Mouse (Mus musculus) megakaryocyte-erythroid progenitor cell, adult 5-6 weeks (primary cell): Measurements from ENCODE around the gene Dcaf8. TPM values are rescaled to one million over a fixed set of nuclear protein-coding genes. Genes with fewer than 3 reads are reported as not detected.

Experiments
- ATAC-seq: replicated peaks from 2 replicates; pipeline ENCODE4 v1.8.0; 2016; ENCODE audit warnings: mild to moderate bottlenecking, inconsistent platforms; ENCODE audit not compliant: severe bottlenecking, poor library complexity, low FRiP score, low TSS enrichment
- total RNA-seq, 2 experiments: library from RNA; stranded (forward) in 1 of 2; stranded (reverse) in 1 of 2; fragments of 200-1000, 215-1000 nt in 1 of 2; fragments of >200 nt in 1 of 2; fragmentation: Nextera tagmentation in 1 of 2; gene quantifications; 2 replicates each; pipeline ENCODE4 v1.2.3; 2014 to 2017

Gene Dcaf8
- total RNA-seq, 2 experiments from 2014 or later: 106 to 142 TPM

DNA sequence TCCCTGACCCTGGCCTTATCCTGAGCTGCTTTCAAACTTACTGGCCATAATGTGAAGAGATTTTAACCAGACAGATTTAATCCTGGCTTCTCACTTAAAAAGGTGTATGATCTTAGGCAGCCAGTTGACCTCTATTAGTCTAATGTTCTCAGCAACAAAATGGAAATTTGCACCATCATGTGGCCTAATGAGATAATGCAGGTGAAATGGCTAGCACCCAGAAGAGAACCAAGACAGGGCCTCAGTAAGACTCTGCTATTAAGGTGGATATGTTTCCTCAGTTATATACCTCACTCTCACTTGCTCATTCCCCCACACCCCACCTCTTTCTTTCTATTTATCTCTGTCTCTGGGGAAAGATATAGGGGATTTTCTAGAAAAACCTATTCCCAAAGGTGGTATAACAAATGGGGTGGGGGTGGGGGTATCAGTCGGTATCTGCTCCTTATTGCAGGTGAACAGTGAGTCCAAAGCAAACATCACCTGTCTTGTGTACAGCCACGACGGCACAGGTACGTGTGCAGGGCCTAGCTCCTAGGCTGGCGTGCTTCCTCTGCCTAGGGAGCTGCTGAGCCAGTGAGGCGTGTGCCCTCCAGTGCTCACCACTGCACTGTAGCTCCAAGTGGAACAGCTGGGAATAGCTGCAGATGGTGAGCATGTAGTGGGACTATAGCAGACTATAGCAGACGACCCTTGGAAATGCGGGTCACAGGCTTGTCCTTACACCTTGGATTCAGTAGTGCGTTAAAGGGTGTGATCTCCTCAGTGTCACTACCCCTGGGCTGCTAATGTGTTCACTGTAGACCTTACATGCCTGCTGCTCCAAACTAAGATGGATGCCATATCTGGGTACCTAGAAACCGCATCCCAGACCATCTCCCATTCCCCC lies 38.8 kb downstream of the Dcaf8 start:
- ATAC-seq: peak; percentile 44; the same call in 1 of the 2 replicates

DNA sequence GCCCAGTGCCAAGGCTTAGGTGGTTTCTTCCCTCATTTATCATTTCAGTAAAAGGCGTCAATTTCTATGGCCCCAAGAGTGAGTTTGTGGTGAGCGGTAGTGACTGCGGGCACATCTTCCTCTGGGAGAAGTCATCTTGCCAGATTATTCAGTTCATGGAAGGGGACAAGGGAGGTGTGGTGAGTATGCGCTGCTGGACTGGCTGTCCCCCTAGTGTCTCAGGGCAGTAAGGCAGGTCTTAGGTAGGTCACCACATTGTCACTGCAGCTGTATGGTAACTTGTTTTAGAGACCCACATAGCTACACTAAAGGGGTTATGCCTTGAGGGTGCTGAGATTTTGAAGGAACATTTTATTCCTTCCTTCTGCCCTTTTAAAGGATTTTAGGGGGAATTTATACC lies 41.0 kb downstream of the Dcaf8 start:
- ATAC-seq: peak; percentile 85

DNA sequence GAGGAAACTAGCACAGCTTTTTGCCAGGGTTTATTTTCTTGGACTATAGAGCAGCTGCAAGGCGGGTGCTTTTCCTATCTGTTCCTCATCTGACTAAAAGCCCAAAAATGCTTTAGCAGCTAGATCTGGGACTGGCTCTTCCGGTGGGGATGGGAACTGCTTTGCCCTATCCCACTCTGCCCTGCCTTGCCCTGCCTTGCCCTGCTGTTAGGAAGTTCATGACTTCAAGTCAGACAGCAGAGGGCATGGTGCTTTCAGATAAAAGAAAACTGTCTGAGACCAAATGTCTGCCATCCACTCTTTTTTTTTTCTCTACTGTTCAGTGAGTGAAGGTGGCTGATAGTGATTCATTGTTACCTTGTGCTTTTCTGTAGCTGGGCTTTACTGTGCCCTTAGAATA lies 43.7 kb downstream of the Dcaf8 start:
- no peak for ATAC-seq

DNA sequence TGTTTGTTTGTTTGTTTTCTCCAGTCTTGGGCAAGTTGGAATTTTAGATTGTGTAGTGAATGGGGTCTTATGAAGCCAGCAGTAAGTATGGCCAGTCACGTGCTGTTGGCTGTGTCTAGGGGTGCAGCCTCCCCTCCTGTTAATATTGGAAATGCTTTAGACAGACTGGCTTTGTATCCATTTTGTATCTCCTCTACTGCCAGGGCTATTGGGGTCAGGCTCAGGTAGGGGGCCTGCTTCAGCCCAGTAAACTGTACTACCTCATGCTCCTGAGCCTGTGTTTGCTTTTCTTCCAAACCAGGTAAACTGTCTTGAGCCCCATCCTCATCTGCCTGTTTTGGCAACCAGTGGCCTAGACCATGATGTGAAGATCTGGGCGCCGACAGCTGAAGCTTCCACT lies 44.3 kb downstream of the Dcaf8 start:
- no peak for ATAC-seq

DNA sequence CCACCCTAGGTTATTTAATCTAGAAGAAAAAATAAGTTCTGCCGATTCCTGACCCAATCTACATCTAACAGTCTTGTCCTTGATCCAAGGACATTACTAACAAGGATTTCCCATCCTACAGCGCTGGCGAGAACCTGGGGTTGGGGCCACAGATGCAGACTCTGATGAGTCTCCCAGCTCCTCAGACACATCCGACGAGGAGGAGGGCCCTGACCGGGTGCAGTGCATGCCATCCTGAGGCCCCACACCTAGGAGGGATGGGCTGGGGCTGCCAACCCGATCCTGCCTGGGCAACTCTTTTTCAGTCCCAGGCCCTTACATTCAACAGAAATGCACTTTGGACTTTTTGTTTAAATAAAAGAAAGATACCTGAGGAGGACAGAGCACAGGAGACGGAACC lies 46.6 kb downstream of the Dcaf8 start:
- ATAC-seq: no peak

DNA sequence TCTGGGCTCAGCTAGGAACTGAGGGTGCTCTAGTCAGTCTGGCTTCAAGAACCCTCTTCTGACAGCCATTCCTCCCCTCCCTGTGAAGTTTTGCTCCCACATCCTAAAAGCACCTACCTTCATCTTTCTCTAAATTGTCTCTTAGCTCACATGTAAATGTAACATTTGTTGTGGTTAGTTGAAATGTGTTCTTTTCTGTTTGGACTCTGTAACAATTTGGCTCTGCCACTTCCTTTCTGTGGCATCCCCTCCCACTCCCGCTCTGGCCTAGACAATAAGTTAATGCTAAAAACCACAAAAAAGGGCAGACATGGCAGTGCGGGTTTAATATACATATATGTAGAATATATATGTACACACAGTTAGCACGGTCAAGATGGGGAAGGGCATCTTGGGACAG lies 49.3 kb downstream of the Dcaf8 start:
- no peak for ATAC-seq

DNA sequence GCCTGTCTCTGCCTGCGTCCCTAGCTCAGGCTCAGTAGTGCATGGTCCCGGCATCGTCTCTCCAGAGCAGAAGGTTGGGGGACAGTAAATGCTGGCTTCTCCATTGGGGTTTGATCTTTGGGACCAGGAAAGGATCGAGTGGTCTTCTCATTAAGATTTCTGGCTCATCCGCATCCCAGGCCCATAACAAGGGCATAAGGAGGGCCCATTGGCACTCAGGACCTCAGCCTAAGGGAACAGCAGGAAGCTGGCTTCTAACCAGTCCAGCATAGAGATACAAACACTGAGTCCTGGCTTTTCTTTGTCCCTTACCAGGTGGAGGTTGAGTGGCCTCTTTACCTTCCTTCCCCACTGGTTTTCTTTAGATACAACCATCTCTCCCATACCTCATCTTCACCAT lies 50.0 kb downstream of the Dcaf8 start:
- no peak for ATAC-seq

DNA sequence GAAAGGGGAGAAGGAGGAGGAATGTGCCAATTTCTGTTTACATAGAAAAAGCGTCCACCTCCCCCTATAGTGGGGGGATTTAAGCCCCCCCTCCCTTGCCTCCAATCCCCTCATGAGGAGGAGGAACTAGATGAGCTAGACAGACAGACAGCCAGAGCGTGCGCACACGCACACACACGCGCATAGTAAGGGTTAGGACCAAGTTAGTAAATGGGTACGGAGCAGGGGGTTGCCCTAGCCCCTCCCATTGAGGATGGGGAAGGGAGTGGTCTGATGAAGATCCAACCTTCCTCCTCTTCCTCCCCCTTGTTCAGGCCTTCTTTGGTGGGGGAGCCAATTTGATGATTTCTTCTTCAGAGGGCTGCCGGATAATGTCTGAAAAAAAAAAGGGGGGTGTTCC lies 50.4 kb downstream of the Dcaf8 start:
- ATAC-seq: no peak

DNA sequence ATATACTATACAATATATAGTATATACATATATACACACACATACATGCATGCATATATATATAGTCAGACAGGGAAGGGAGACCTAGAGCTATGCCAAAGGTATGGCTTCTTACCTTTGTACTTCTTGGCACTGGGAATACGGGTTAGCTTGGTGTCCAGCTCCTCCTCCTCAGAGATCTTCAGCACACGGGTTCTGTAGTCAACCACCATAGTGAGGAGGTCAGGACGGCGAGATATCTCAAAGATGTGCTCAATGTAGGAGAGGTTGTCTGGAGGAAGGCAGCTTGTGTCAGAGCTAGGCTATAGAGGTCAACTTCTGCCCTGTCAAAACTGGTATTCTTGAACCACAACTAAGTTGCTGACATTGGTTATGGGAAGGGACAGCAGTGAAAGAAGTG lies 51.1 kb downstream of the Dcaf8 start:
- no peak for ATAC-seq

DNA sequence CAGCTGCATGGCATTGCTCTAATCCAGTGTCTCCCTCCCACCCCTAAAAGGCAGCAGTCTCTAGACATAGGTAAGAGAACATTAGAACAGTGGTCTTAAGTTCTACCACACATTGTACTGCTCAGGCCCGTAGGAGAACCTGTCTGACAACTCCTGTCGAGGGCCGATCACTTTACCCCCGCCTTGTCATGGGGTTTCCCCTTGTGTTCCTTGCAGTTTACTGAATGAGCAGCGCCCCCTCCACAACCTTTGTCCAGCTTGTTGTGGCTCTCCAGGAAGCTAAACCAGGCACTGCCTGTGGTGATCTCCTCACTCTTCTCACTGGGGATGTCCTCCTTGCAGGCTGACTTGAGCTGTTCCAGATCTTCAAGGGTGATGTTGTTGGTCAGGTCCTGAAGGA lies 52.3 kb downstream of the Dcaf8 start:
- no peak for ATAC-seq

DNA sequence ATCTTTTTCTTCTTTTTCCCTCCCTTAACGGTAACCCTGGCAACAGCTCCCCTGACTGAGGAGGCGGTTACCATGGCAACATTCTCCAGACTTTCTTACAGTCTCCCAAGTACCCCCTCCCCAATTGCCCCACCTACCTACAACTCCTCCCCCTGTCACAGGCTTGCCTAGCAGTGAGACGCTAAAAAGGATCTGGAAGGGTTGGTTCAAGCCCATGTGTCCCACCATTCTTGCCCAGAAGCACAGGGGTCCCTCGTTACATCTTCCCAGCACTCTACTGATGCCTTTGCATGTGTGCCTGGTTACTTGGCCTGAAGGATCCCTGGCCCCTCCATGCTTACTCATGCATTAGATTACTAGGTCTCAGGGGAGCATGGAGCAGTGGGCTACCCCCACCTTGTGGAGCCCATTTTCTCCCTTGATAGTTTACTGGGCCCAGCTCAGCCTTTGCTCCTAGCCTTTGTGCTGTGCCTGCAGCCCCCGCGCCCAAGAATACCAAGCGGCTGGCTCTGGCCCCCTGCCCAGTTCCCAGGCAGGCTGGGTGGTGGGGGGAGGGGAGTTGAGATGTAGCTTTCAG lies 53.1 kb downstream of the Dcaf8 start:
- no peak for ATAC-seq

DNA sequence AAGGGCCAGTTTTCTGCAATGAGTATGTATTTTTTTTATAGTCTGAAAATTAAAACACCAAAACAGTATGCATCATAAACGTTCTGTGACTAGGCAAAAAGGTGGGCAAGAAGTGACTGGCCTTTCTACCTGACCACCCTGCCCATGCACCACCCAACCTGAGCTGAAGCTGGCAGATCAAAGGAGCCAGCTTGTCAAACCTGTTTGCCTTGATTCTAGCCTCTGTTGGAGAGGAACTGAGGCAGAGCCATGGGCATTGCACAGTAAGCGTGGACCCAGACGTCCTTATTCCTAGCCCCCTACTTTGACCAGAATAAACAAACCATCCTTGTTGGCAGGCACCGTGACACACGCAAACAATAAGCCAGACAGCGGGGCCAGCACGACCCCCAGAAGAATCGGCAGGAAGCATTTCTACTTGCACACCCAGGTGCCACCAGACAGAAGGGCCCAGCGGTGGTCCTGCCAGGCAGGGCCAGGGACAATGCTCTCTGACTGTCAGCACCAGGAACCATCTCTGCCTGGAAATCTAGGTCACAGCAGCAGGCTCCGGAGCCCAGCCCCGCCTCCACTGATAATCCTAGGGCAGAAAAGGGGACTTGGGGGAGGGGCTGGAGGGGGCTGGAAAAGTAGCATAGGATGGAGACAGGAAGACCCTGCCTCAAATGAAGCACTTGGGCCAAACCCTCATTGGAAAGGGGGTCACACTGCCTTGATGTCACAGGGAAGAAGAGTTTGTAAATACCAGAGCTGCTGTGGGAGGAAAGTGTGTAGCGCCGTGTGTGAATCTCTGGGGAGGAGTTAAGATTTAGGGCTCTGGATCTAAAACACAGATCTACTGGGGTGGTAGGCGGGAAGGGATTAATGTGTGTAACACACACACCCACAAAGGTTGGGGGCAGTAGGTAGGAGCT lies 54.3 kb downstream of the Dcaf8 start:
- no peak for ATAC-seq

DNA sequence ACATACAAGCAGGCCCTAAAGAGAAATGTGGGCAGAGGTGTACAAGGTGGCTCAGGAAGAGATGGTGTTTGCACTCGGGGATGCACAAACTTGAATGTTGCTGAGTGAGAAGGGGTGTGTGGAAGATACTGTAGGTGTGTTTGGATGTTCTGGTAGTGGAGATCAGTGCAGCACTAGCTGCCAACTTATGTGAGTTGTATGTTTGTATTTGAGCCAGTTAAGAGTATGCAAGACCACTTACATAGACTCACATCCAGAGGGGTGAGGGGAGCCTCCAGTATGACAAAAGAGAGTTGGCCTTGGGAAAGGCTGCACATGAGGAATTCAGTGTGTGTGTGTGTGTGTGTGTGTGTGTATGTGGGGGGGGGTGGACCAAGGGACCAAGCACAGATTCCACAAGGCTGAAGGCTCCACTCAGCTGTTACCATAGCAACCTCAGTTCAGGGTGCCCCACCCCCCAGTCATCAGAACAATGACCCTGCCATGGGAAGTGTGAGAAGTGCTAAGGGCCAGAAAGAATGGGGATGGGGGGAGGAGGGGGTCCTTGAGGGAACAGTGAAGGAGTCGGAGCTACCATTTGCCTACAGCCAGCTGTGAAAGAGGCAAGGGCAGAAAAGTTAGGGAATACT lies 55.1 kb downstream of the Dcaf8 start:
- ATAC-seq: no peak

DNA sequence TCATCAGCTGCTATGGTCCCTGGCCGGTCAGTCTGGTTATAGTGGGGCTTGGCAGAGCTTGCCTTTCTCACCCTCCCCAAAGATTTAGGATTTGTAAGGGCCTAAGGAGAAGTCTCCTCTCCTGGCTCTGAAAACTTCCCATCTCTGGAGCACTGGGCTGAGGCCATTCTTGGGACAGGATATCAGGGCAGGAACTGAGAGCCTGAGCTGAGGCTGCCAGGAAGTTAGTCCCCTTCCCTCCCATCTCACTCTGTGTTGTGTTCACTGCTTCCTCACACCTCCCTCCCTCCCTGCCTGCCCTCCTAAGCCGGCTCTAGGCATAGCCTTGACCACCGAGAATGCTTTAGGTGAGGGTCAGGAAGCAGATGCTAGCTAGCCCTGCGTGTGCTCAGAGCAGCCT lies 55.7 kb downstream of the Dcaf8 start:
- ATAC-seq: no peak

DNA sequence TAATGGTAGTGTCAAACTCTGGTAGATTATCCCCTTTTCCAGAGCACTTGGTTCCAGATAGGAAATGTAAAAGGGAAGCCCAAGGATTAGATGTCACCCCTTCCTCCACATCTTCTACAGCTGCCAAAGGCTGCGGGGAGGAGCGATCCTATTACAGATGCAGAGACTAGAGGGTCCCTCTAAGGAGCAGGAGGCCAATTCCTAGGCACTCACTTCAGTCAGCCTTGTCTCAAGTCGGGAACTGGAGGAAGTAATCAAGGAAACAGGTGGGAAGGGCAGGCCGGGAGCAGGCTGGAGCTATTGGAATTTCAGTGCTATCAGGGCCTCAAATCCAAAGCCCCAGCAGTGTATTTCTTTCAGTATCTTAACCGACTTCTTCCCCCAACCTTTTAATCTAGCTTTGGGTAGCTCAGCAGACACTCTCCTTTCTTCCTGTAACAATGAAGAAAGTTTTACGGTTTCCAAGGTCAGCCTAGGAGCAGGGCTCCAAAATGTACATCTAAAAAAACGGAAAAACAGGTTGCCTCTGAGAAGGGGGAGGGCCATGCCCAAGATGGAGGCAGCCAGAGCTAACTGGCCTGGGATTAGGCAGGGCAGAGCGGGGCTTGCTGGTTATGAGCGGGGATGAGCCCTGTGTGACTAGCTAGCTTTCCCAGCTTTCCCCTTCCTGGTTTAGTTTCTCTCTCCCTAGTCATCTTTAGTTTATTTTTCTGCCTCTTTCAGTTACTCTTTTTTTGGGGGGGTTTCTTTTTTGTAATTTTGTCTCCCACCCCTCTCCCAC lies 56.3 kb downstream of the Dcaf8 start:
- no peak for ATAC-seq

DNA sequence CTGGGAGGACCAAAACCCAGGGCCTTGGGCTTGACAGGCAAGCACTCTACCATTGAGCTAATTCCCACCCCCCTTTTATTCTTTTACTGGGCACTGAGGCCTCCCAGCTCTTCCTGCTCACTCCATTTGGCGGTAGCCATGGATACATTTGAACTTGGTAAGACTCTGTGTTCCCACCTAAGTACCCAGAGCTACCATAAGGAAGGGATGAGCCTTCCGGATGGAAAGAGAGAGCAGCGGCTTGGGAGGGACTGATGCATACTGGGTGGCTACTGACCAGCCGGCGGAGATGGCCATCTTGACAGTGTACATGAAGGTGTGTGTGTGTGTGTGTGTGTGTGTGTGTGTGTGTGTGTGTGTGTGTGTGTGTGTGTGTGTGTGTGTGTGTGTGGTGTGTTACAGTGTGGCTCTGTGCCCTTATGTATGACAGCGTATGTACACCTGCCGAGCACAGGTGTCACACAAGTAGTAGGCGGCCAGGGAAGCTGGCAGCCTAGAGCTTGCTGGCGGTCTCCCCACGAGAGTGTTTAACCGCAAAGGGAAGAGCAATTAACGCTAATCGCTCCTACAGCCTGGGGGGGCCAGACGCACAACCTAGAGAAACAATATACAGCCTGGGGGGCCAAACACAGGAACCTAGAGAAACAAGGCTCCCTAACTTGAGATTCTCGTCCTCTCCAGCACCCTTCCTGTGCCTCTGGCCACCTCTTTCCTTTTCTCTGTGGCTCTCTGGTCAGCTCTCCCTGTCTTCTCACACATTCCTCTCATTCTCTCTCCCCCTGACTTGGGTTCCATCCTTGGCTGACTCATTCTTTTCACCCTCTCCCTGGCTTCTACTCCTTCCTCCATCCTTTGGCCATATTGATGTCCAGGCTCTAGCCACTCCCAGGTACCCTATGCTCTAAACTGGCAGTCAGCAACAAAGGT lies 57.2 kb downstream of the Dcaf8 start:
- no peak for ATAC-seq

DNA sequence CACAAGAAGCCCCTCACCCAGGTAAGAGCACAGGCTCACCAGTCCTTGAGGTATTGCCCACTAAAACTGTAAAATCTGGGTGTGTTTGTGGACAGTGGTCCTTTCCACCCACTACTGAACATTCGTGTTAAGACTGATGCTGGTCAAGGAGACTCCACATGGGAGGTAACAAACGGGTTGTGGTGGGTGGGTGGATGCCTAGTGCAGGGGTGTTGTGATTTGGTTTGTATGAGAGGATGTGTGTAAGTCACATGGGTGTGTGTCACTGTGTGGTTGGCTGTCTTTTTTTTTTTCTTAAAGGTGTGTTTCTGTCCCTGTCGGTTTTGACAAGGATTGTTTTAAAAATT lies 57.8 kb downstream of the Dcaf8 start:
- 0 out of 2 replicates have a peak, but pooled peaks have one; percentile 13 for ATAC-seq
